Mouse (Mus musculus) bone marrow, adult 2 months (tissue): Measurements from ENCODE around the gene Hhat.

Experiments
- CTCF ChIP-seq: fragments of 200-500 bp; IDR thresholded peaks from 2 replicates; pipeline ENCODE4 v1.5.1; 2011; ENCODE audit warnings: low read length, control low read depth; ENCODE audit not compliant: control insufficient read depth, insufficient read depth
- POLR2A ChIP-seq: fragments of 200-500 bp; IDR thresholded peaks from 2 replicates; pipeline ENCODE4 v1.6.1; 2011; ENCODE audit warnings: low read depth, mild to moderate bottlenecking, control low read depth, low read length, borderline replicate concordance; ENCODE audit not compliant: control insufficient read depth

GRCm38 (mm10) chr1:192741896-192742295 is 29.1 kb downstream of the Hhat start:
- no peak for TF ChIP-seq POLR2A
- no peak for TF ChIP-seq CTCF
